Mouse (Mus musculus) midbrain, embryonic 14.5 days (tissue): Measurements from ENCODE around the gene Sap30l. TPM values are rescaled to one million over a fixed set of nuclear protein-coding genes. Genes with fewer than 3 reads are reported as not detected.

Experiments
- ATAC-seq: fragments of 200-750 bp; cut with Nextera tagmentation; 2 replicates; pipeline ENCODE4 v1.8.0; 2017; ENCODE audit warnings: moderate number of reproducible peaks, moderate library complexity; ENCODE audit not compliant: low FRiP score, low TSS enrichment
- DNase-seq: peaks from one replicate; pipeline ENCODE4 v3.0.0-alpha.2; 2015
- H3K27ac ChIP-seq: fragments of 300-500 bp; sonication (generic); replicated peaks from 2 replicates; pipeline ENCODE4 v1.5.1; 2014; ENCODE audit warnings: mild to moderate bottlenecking, low read depth, low read length, moderate library complexity
- H3K27me3 ChIP-seq: fragments of 300-500 bp; sonication (generic); 2 replicates; pipeline ENCODE4 v1.6.1; 2014; ENCODE audit warnings: low read length, control low read depth, mixed read lengths; ENCODE audit not compliant: control insufficient read depth, insufficient read depth
- H3K36me3 ChIP-seq: fragments of 300-500 bp; sonication (generic); 2 replicates; pipeline ENCODE4 v1.6.1; 2014; ENCODE audit warnings: low read length, control low read depth; ENCODE audit not compliant: control insufficient read depth, insufficient read depth
- H3K4me1 ChIP-seq: fragments of 300-500 bp; sonication (generic); 2 replicates; pipeline ENCODE4 v1.6.1; 2014; ENCODE audit warnings: mild to moderate bottlenecking, antibody characterized with exemption, low read length, control low read depth; ENCODE audit not compliant: control insufficient read depth, insufficient read depth
- H3K4me2 ChIP-seq: fragments of 300-500 bp; sonication (generic); 2 replicates; pipeline ENCODE4 v1.6.1; 2014; ENCODE audit warnings: mild to moderate bottlenecking, low read length, moderate library complexity
- H3K4me3 ChIP-seq: fragments of 300-500 bp; sonication (generic); replicated peaks from 2 replicates; pipeline ENCODE4 v1.5.1; 2014; ENCODE audit warnings: low read depth, low read length
- H3K9ac ChIP-seq: fragments of 300-500 bp; sonication (generic); replicated peaks from 2 replicates; pipeline ENCODE4 v1.6.1; 2014; ENCODE audit warnings: mild to moderate bottlenecking, low read length, moderate library complexity
- H3K9me3 ChIP-seq: fragments of 300-500 bp; sonication (generic); 2 replicates; pipeline ENCODE4 v1.6.1; 2016; ENCODE audit warnings: low read length, control low read depth, mixed read lengths; ENCODE audit not compliant: control insufficient read depth
- WGBS: fragments of 180-500 bp; shearing (Covaris S2); extraction: QIAGEN DNeasy Blood & Tissue Kit; methylation state at CpG from one replicate; pipeline ENCODE4 v1.1.7; 2014; 5-methylcytosine and 5-hydroxymethylcytosine counted together
- polyA plus RNA-seq: library from polyadenylated mRNA; unstranded; fragments of >200 nt; fragmentation: Nextera tagmentation; extraction: Ambion mirVana; gene quantifications from 2 replicates; pipeline ENCODE4 v1.2.1, GENCODE M21; 2014

The Sap30l gene
- 12.0 and 13.1 TPM in 2 replicates for polyA plus RNA-seq

GRCm38 (mm10) chr11:57800971-57801765 lies at the start of gene Sap30l:
TSS of gene Sap30l (plus strand) at chr11:57801637.
- Histone ChIP-seq H3K36me3 (0 out of 2 replicates have a peak, but pooled peaks cover under 1% of the 10 kb centered on the region), H3K9me3 (no peaks in the 10 kb centered on the region), H3K4me1 (peaks cover 19% of the 10 kb centered on the region), H3K27me3 (no peaks in the 10 kb centered on the region), H3K9ac (peak within 1 kb of the TSS; percentile 86), H3K4me3 (peak within 1 kb of the TSS; percentile 94), H3K4me2 (peak within 1 kb of the TSS; percentile 95), H3K27ac (peak within 1 kb of the TSS; percentile 73)
- ATAC-seq (peak; percentile 97), DNase-seq (peak; percentile 99)
- under 1% methylated on average over 66 of the region's 66 CpGs for WGBS

- H3K27ac ChIP-seq, result no peak overlapping the region
Observed at GRCm38 (mm10) chr11:57753538-57754203, 47.8 kb upstream of the Sap30l start.

GRCm38 (mm10) chr11:57758621-57759020 lies 42.8 kb upstream of the Sap30l start:
- Histone ChIP-seq H3K4me1 (peaks cover 3% of the 10 kb centered on the region; the same call in 1 of the 2 replicates), H3K36me3 (no peaks in the 10 kb centered on the region), H3K4me3 (no peak overlapping the region), H3K27ac (no peak overlapping the region), H3K9ac (no peak overlapping the region), H3K27me3 (no peaks in the 10 kb centered on the region), H3K9me3 (no peaks in the 10 kb centered on the region), H3K4me2 (no peak overlapping the region)
- no peak for DNase-seq
- ATAC-seq, result no peak
- 75% methylated on average over 9 of the region's 9 CpGs for WGBS

More at GRCm38 (mm10) chr11:57753538-57754203, 47.8 kb upstream of the Sap30l start:
- Histone ChIP-seq H3K4me1 (0 out of 2 replicates have a peak, but pooled peaks cover 11% of the 10 kb centered on the region), H3K9me3 (no peaks in the 10 kb centered on the region), H3K36me3 (no peaks in the 10 kb centered on the region), H3K27me3 (no peaks in the 10 kb centered on the region), H3K4me3 (no peak overlapping the region), H3K4me2 (no peak overlapping the region), H3K9ac (no peak overlapping the region)
- peak; percentile 47 for DNase-seq
- WGBS, result 57% methylated on average over 14 of the region's 14 CpGs
- peak; percentile 40; the same call in 1 of the 2 replicates for ATAC-seq

- Histone ChIP-seq H3K4me3 (no peak overlapping the region), H3K9ac (no peak overlapping the region; the same call in 1 of the 2 replicates), H3K4me1 (peaks cover 3% of the 10 kb centered on the region; the same call in 1 of the 2 replicates), H3K36me3 (no peaks in the 10 kb centered on the region), H3K27me3 (no peaks in the 10 kb centered on the region), H3K9me3 (no peaks in the 10 kb centered on the region), H3K4me2 (no peak overlapping the region), H3K27ac (0 out of 2 replicates have a peak overlapping the region, but pooled peaks have one; percentile 49)
- DNase-seq (peak; percentile 69), ATAC-seq (no peak)
- 12% methylated on average over 14 of the region's 14 CpGs for WGBS
Observed at GRCm38 (mm10) chr11:57760509-57761058, 40.9 kb upstream of the Sap30l start.

GRCm38 (mm10) chr11:57761347-57761746 lies 40.1 kb upstream of the Sap30l start:
- Histone ChIP-seq H3K9me3 (no peaks in the 10 kb centered on the region), H3K27me3 (no peaks in the 10 kb centered on the region), H3K9ac (no peak overlapping the region), H3K27ac (no peak overlapping the region), H3K4me1 (peaks cover 3% of the 10 kb centered on the region; the same call in 1 of the 2 replicates), H3K4me3 (no peak overlapping the region), H3K4me2 (no peak overlapping the region), H3K36me3 (no peaks in the 10 kb centered on the region)
- ATAC-seq (no peak), DNase-seq (no peak)
- 99% methylated on average over 4 of the region's 4 CpGs for WGBS

GRCm38 (mm10) chr11:57764124-57764523 lies 37.3 kb upstream of the Sap30l start:
- ATAC-seq (no peak), DNase-seq (no peak)
- H3K9me3 ChIP-seq, result no peaks in the 10 kb centered on the region
- H3K4me1 ChIP-seq, result peaks cover 3% of the 10 kb centered on the region; the same call in 1 of the 2 replicates
- no peaks in the 10 kb centered on the region for H3K27me3 ChIP-seq
- no peak overlapping the region for H3K4me3 ChIP-seq
- WGBS, result 88% methylated on average over 3 of the region's 3 CpGs
- H3K9ac ChIP-seq, result no peak overlapping the region
- H3K4me2 ChIP-seq, result no peak overlapping the region
- H3K27ac ChIP-seq, result no peak overlapping the region
- no peaks in the 10 kb centered on the region for H3K36me3 ChIP-seq

- 0 out of 2 replicates have a peak, but pooled peaks cover 2% of the 10 kb centered on the region for H3K36me3 ChIP-seq
- 14% methylated on average over 12 of the region's 12 CpGs for WGBS
- H3K4me2 ChIP-seq, result no peak overlapping the region
- H3K27ac ChIP-seq, result no peak overlapping the region
- H3K4me3 ChIP-seq, result no peak overlapping the region
- H3K27me3 ChIP-seq, result no peaks in the 10 kb centered on the region
- no peaks in the 10 kb centered on the region for H3K9me3 ChIP-seq
- H3K9ac ChIP-seq, result no peak overlapping the region
- no peak for ATAC-seq
- DNase-seq, result no peak
- no peaks in the 10 kb centered on the region for H3K4me1 ChIP-seq
Observed at GRCm38 (mm10) chr11:57766617-57767016, 34.8 kb upstream of the Sap30l start.

GRCm38 (mm10) chr11:57767171-57767570 lies 34.3 kb upstream of the Sap30l start:
- ATAC-seq (no peak), DNase-seq (no peak)
- Histone ChIP-seq H3K4me2 (no peak overlapping the region), H3K4me1 (no peaks in the 10 kb centered on the region), H3K9me3 (no peaks in the 10 kb centered on the region), H3K27me3 (no peaks in the 10 kb centered on the region), H3K9ac (no peak overlapping the region), H3K36me3 (0 out of 2 replicates have a peak, but pooled peaks cover 2% of the 10 kb centered on the region), H3K27ac (no peak overlapping the region), H3K4me3 (no peak overlapping the region)
- 31% methylated on average over 6 of the region's 6 CpGs for WGBS
